Comparison of ENCODE assay signal across 9 mouse cellular contexts in genomic region chr11:119435880-119436872, GRCm38 (mm10). TPM values are rescaled to one million over a fixed set of nuclear protein-coding genes. Genes with fewer than 3 reads are reported as not detected.
DNase-seq lines count a peak whose midpoint lies in the region; ATAC-seq and TF ChIP-seq lines count a peak whose summit lies in the region.
"Had no signal": no experiment of that assay in that cellular context is flagged by ENCODE, and none has a peak within 500 bp of the region (broad histone marks: within the 10 kb centered on the region; RNA-seq: fewer than 3 reads in every experiment).

No protein-coding gene starts in this region.

- H3K9ac ChIP-seq in lung, embryonic 14.5 days = no peak overlapping the region
- H3K9ac ChIP-seq in lung, postnatal 0 days (replicated peaks; ENCODE audit: low read depth) = no peak overlapping the region

- H3K27ac ChIP-seq in cerebellum, adult 2 months (ENCODE audit: insufficient read depth, low read length) = no peak overlapping the region
- H3K27ac ChIP-seq in lung, embryonic 14.5 days (ENCODE audit: low read depth) = no peak overlapping the region
- H3K27ac ChIP-seq in lung, postnatal 0 days (ENCODE audit: low read length) = no peak overlapping the region

- no peak for TF ChIP-seq EP300 in lung, postnatal 0 days (IDR thresholded peaks at IDR 0.05)

- ATAC-seq in cerebellum, adult (ENCODE audit: insufficient number of reproducible peaks, low FRiP score, low TSS enrichment) = no peak
- ATAC-seq in lung, embryonic 14.5 days (ENCODE audit: insufficient read depth) = no peak
- ATAC-seq in lung, postnatal 0 days = no peak

- no peaks in the 10 kb centered on the region for H3K9me3 ChIP-seq in lung, embryonic 14.5 days (ENCODE audit: low read depth, low read length)
- no peaks in the 10 kb centered on the region for H3K9me3 ChIP-seq in lung, postnatal 0 days (ENCODE audit: low read length)

- TF ChIP-seq POLR2A in cerebellum, adult 2 months (IDR thresholded peaks at IDR 0.05; ENCODE audit: borderline replicate concordance, insufficient read depth, low read length) = no peak

- no peaks in the 10 kb centered on the region for H3K4me1 ChIP-seq in cerebellum, adult 2 months (ENCODE audit: control insufficient read depth, insufficient read depth, low read length)
- H3K4me1 ChIP-seq in lung, embryonic 14.5 days (ENCODE audit: insufficient read depth) = no peaks in the 10 kb centered on the region
- no peaks in the 10 kb centered on the region for H3K4me1 ChIP-seq in lung, postnatal 0 days (ENCODE audit: insufficient read depth, low read depth, low read length)

- H3K4me3 ChIP-seq in cerebellum, adult 2 months (replicated peaks; ENCODE audit: insufficient read depth, low read depth, low read length) = no peak overlapping the region
- H3K4me3 ChIP-seq in lung, embryonic 14.5 days (ENCODE audit: low read depth, low read length) = no peak overlapping the region
- no peak overlapping the region for H3K4me3 ChIP-seq in lung, postnatal 0 days (ENCODE audit: low read depth, low read length)
- H3K4me3 ChIP-seq: erythroblast, embryonic 14.5 days had no signal

- H3K27me3 ChIP-seq in cerebellum, adult 2 months (ENCODE audit: control insufficient read depth, insufficient read depth, low read length) = no peaks in the 10 kb centered on the region
- H3K27me3 ChIP-seq in lung, embryonic 14.5 days (ENCODE audit: insufficient read depth, low read length) = no peaks in the 10 kb centered on the region
- H3K27me3 ChIP-seq in lung, postnatal 0 days (replicated peaks; ENCODE audit: insufficient read depth, low read length) = no peaks in the 10 kb centered on the region

- peak; percentile 43; the same call in 1 of the 2 replicates for TF ChIP-seq CTCF in cerebellum, adult 2 months (IDR thresholded peaks at IDR 0.05; ENCODE audit: borderline replicate concordance, insufficient read depth, low read depth, low read length)
- TF ChIP-seq CTCF in lung, embryonic 14.5 days (IDR thresholded peaks at IDR 0.05; ENCODE audit: low read depth) = peak; percentile 42
- no peak for TF ChIP-seq CTCF in lung, postnatal 0 days (IDR thresholded peaks at IDR 0.05)

- peaks cover 38% of the 10 kb centered on the region for H3K36me3 ChIP-seq in lung, embryonic 14.5 days (ENCODE audit: insufficient read depth)
- H3K36me3 ChIP-seq in lung, postnatal 0 days (ENCODE audit: insufficient read depth, low read length) = peaks cover 73% of the 10 kb centered on the region

- DNase-seq in cerebellum, adult 2 months = no peak
- peak; percentile 50 for DNase-seq in lung, embryonic 14.5 days
- DNase-seq in lung, postnatal 0 days (ENCODE audit: low spot score) = no peak
- DNase-seq in kidney, adult 8-10 months = peak; percentile 24 to 62
- DNase-seq in spleen, adult 12 weeks (ENCODE audit: low spot score) = peak; percentile 30
- DNase-seq in gastrocnemius, adult 8-10 months (ENCODE audit: low spot score in 2 of 2) = no peak
- no peak for DNase-seq in ovary, postnatal 14 days (ENCODE audit: low spot score)

- H3K4me2 ChIP-seq in lung, embryonic 14.5 days = no peak overlapping the region
- no peak overlapping the region for H3K4me2 ChIP-seq in lung, postnatal 0 days (replicated peaks; ENCODE audit: low read depth, low read length)

- 79% methylated on average over 19 of the region's 19 CpGs for WGBS in cerebellum, adult 2 months
- 77% methylated on average over 19 of the region's 19 CpGs for WGBS in lung, embryonic 14.5 days
- WGBS in lung, postnatal 0 days = 78% methylated on average over 19 of the region's 19 CpGs

RNA-seq across cellular contexts. Expression of gene Rnf213, which starts 43.3 kb away (rescaled TPM):
- polyA plus RNA-seq in cerebellum, adult 2 months (2012; rRNA removed) = 7.3 and 7.5 TPM in 2 replicates
- polyA plus RNA-seq in lung, embryonic 14.5 days (2014; fragmentation: Nextera tagmentation; extraction: Ambion mirVana) = 12.5 and 12.7 TPM in 2 replicates
- polyA plus RNA-seq in lung, postnatal 0 days (2015; fragmentation: Nextera tagmentation; extraction: Ambion mirVana) = 8.2 and 9.7 TPM in 2 replicates
- total RNA-seq in gastrocnemius, adult 8-10 months (2022) = 1 to 10 TPM; 4.5 to 7.0 (median 5.8) TPM

RNA-seq across cellular contexts. Expression of gene Endov, which starts 55.0 kb away (rescaled TPM):
- polyA plus RNA-seq in cerebellum, adult 2 months (2012; rRNA removed) = 15.4 and 16.4 TPM in 2 replicates
- polyA plus RNA-seq in lung, embryonic 14.5 days (2014; fragmentation: Nextera tagmentation; extraction: Ambion mirVana) = 17.4 and 17.7 TPM in 2 replicates
- polyA plus RNA-seq in lung, postnatal 0 days (2015; fragmentation: Nextera tagmentation; extraction: Ambion mirVana) = 10.2 and 10.3 TPM in 2 replicates
- 1 to 10 TPM; 3.8 to 4.9 (median 4.5) TPM for total RNA-seq in gastrocnemius, adult 8-10 months (2022)

Comparison
In these comparisons a context has a peak if more than half of its experiments do, and no peak if none do; other contexts are left out.
1. DNase-seq: peak in lung, embryonic 14.5 days (single experiment), kidney, adult 8-10 months (2 of 2) and spleen, adult 12 weeks (single experiment); none in cerebellum, adult 2 months (0 of 2), lung, postnatal 0 days (single experiment), gastrocnemius, adult 8-10 months (0 of 2) and ovary, postnatal 14 days (single experiment).